Mouse (Mus musculus): ENCODE data around the gene Tvp23b. TPM values are rescaled to one million over a fixed set of nuclear protein-coding genes. Genes with fewer than 3 reads are reported as not detected.

The Tvp23b gene
- polyA plus RNA-seq (2017; shearing (Covaris generic)): 57.3 TPM

GRCm38 (mm10) chr11:62879220-62880048, at the start of gene Tvp23b:
Gene Tvp23b, plus strand, starts transcription at chr11:62879455.

GRCm38 (mm10) chr11:62846961-62847654, 32.1 kb upstream of the Tvp23b start, which contains the start of gene Fbxw10:
Gene Fbxw10, plus strand, starts transcription at chr11:62847069.

GRCm38 (mm10) chr11:62951012-62951411, 71.8 kb downstream of the Tvp23b start, which contains the start of gene Cdrt4:
Gene Cdrt4, plus strand, starts transcription at chr11:62951193.

Other genes with a start within 250 kb of the Tvp23b start
- gene Lrrc75a, start 230.9 kb upstream of the Tvp23b start, polyA plus RNA-seq (2017; shearing (Covaris generic)): 1.6 TPM
- gene Mmgt2, start 230.8 kb upstream of the Tvp23b start, polyA plus RNA-seq (2017; shearing (Covaris generic)): 44.2 TPM
- 33.2 TPM for gene Zfp287, start 147.6 kb upstream of the Tvp23b start, polyA plus RNA-seq (2017; shearing (Covaris generic))
- gene Gm10428, start 126.4 kb upstream of the Tvp23b start, polyA plus RNA-seq (2017; shearing (Covaris generic)): not detected
- 2.8 TPM for gene Zfp286, start 90.0 kb upstream of the Tvp23b start, polyA plus RNA-seq (2017; shearing (Covaris generic))
- gene Trim16, start 59.2 kb upstream of the Tvp23b start, polyA plus RNA-seq (2017; shearing (Covaris generic)): 2.5 TPM
- gene Fbxw10, start 32.4 kb upstream of the Tvp23b start, polyA plus RNA-seq (2017; shearing (Covaris generic)): 4.4 TPM
- not detected for gene Cdrt4, start 71.7 kb downstream of the Tvp23b start, polyA plus RNA-seq (2017; shearing (Covaris generic))
- gene Tekt3, start 182.2 kb downstream of the Tvp23b start, polyA plus RNA-seq (2017; shearing (Covaris generic)): not detected
- 0.15 TPM for gene Pmp22, start 249.5 kb downstream of the Tvp23b start, polyA plus RNA-seq (2017; shearing (Covaris generic))